Mouse (Mus musculus): ENCODE results near the gene Olfr1349.
"Not testable (repeated sequence)": the region's sequence is repeated elsewhere in the genome, so short reads cannot be mapped to it uniquely, and the experiment has no call there.

Gene Olfr1349

GRCm38 (mm10) chr7:6522850-6523249, at the start of gene Olfr1349:
TSS of gene Olfr1349 (minus strand) at chr7:6522950.
- no peak for DNase-seq (ENCODE audit: low spot score)

- DNase-seq (ENCODE audit: low spot score) = no peak
Observed at GRCm38 (mm10) chr7:6564541-6564940, 41.8 kb upstream of the Olfr1349 start, which contains the start of gene Olfr1350. TSS of gene Olfr1350 (plus strand) at chr7:6564841.

DNA sequence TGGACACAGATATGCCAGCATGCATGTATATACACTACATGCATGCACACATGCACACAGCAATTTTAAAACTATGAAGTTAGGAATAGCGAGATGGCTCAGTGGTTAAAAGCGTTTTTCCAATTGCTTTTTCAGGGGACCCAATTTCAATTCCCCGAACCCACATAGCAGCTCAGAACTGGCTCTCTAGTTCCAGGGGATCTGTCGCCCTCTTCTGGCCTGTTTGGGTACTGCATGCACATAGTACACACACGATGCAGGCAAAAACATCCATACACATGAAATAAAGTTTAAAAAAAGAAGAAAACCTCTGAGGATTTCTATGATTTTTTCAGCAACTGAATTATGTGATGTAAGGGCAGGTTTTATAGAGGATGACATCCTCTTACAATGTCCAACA, 3.4 kb upstream of the Olfr1349 start:
- peak; percentile 3 for DNase-seq (ENCODE audit: low spot score)

DNA sequence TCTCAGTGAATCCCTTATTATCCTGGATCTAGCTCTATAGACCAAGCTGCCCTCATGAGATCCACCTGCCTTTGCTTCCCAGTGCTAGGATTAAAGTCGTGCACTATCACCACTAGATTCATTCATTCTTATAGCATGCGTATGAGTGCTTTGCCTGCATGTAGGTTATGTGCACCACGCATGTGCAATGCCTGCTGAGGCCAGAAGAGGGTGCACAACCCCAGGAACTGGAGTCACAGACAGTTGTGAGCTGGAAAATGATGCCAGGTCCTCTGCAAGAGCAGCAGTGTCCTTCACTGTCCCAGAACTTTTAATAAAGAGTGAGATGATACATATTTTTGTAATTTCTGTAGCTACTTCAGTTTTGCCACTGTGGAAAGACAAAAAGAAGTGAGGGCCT, 2.3 kb upstream of the Olfr1349 start:
- no peak for DNase-seq (ENCODE audit: low spot score)

DNA sequence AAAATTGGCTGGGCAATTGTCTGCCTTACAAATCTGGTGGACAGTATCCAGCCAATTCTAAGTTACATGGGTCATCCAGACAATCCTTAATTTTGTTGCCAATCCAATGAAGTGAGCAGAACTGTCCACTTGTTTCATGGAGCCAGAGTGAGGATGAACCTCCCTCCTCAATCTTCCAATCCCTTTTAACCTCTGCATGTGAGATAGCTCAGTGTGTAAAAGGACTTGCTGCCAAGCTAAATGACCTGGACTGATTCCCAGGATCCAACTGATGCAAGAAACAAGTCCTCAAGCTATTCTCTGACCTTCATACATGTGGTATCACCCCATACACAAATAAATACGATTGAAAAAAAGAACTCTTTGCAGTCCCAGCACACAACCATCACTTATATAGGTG, 1.1 kb downstream of the Olfr1349 start:
- DNase-seq (ENCODE audit: low spot score) = no peak

DNA sequence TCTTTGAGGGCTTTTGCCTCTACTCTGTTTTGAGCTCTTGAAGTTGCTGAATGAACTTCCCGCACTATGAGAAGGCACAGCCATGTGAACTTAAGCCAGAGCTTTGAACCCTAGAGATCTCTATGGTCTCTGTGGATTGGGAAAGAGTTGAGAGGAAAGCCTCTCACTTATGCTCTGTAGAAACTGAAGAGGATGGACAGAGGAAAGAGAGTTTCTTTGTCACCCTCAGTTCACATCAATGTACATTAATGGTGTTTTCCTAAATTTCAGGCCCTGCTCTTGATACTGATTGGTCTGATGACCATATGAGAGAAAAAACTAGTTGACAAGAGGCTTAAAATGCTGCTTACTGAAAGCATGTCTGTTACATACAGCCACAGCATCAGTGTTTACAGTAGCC, 14.1 kb downstream of the Olfr1349 start, which contains the start of gene Olfr1348:
TSS of gene Olfr1348 (minus strand) at position 101 of the 400 bp plus-strand sequence.
- DNase-seq (ENCODE audit: low spot score) = no peak

GRCm38 (mm10) chr7:6499655-6500054, 23.1 kb downstream of the Olfr1349 start, which contains the start of gene Olfr1347:
TSS of gene Olfr1347 (minus strand) at chr7:6499755.
- DNase-seq (ENCODE audit: low spot score) = no peak

- DNase-seq (ENCODE audit: low spot score) = no peak
Observed at GRCm38 (mm10) chr7:6486841-6487240, 35.9 kb downstream of the Olfr1349 start, which contains the start of gene Olfr5. TSS of gene Olfr5 (minus strand) at chr7:6486941.

- not testable (repeated sequence) for DNase-seq (ENCODE audit: low spot score)
Observed at GRCm38 (mm10) chr7:6477633-6478032, 45.1 kb downstream of the Olfr1349 start.

DNA sequence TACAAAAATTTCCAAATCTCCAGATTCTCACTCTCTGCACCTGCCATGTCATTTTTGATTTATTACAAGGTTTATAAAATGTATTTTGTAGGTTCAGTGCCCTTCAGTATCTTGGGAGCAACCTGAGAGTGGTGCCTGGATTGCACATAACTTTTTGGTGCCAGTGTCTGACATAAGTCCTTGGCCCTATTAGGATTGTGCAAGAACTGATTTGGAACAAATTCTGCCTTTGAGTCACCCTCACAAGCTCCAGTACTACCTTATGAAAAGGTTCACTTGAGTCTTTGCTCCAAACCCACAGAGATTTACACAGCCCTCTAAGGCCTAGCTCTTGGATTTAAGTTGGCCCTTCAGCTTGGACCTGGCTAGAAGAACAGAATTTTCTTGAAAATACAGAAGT, 55.8 kb downstream of the Olfr1349 start, which contains the start of gene Olfr1346:
TSS of gene Olfr1346 (plus strand) at position 151 of the 400 bp plus-strand sequence.
- DNase-seq (ENCODE audit: low spot score) = no peak

Measured in layer of hippocampus, adult 11-12 months (tissue).